Mouse (Mus musculus) embryonic facial prominence, embryonic 11.5 days (tissue): ENCODE measurements around the gene Gtf2i. TPM values are rescaled to one million over a fixed set of nuclear protein-coding genes. Genes with fewer than 3 reads are reported as not detected.

Experiments used
- ATAC-seq: fragments of 200-750 bp; cut with Nextera tagmentation; replicated peaks from 2 replicates; pipeline ENCODE4 v1.8.0; 2017; ENCODE audit warnings: low read depth; ENCODE audit not compliant: insufficient number of reproducible peaks, low FRiP score, low TSS enrichment
- DNase-seq: peaks from one replicate; pipeline ENCODE4 v3.0.0-alpha.2; 2015; ENCODE audit warnings: low spot score
- H3K27ac ChIP-seq: fragments of 300-500 bp; sonication (generic); replicated peaks from 2 replicates; pipeline ENCODE4 v1.5.1; 2014; ENCODE audit warnings: mild to moderate bottlenecking, low read depth, low read length, control low read depth
- H3K27me3 ChIP-seq: fragments of 300-500 bp; sonication (generic); 2 replicates; pipeline ENCODE4 v1.6.1; 2014; ENCODE audit warnings: mild to moderate bottlenecking, low read length, moderate library complexity, mixed read lengths; ENCODE audit not compliant: control insufficient read depth, insufficient read depth
- H3K36me3 ChIP-seq: fragments of 300-500 bp; sonication (generic); replicated peaks from 2 replicates; pipeline ENCODE4 v1.6.1; 2014; ENCODE audit warnings: low read depth, mild to moderate bottlenecking, low read length, moderate library complexity, mixed read lengths; ENCODE audit not compliant: control insufficient read depth, insufficient read depth
- H3K4me1 ChIP-seq: fragments of 300-500 bp; sonication (generic); 2 replicates; pipeline ENCODE4 v1.6.1; 2014; ENCODE audit warnings: low read length, mixed read lengths; ENCODE audit not compliant: control insufficient read depth, insufficient read depth
- H3K4me2 ChIP-seq: fragments of 300-500 bp; sonication (generic); 2 replicates; pipeline ENCODE4 v1.6.1; 2014; ENCODE audit warnings: low read depth, mild to moderate bottlenecking, control low read depth, low read length, moderate library complexity
- H3K4me3 ChIP-seq: fragments of 300-500 bp; sonication (generic); 2 replicates; pipeline ENCODE4 v1.5.1; 2014; ENCODE audit warnings: low read depth, low read length, control low read depth
- H3K9ac ChIP-seq: fragments of 300-500 bp; sonication (generic); replicated peaks from 2 replicates; pipeline ENCODE4 v1.6.1; 2014; ENCODE audit warnings: mild to moderate bottlenecking, control low read depth, low read length
- H3K9me3 ChIP-seq: fragments of 300-500 bp; sonication (generic); replicated peaks from 2 replicates; pipeline ENCODE4 v1.6.1; 2016; ENCODE audit warnings: mild to moderate bottlenecking, low read length, inconsistent platforms, mixed read lengths; ENCODE audit not compliant: control insufficient read depth
- WGBS: fragments of 180-500 bp; shearing (Covaris S2); extraction: QIAGEN DNeasy Blood & Tissue Kit; methylation state at CpG from one replicate; pipeline ENCODE4 v1.1.7; 2014; 5-methylcytosine and 5-hydroxymethylcytosine counted together
- polyA plus RNA-seq: library from polyadenylated mRNA; unstranded; fragments of >200 nt; fragmentation: Nextera tagmentation; extraction: Ambion mirVana; gene quantifications from 2 replicates; pipeline ENCODE4 v1.2.1, GENCODE M21; 2014

The Gtf2i gene
- polyA plus RNA-seq, 1 experiment from 2014 or later: 193 TPM

GRCm38 (mm10) chr5:134229391-134229790 lies 85.2 kb downstream of the Gtf2i start, which contains the start of gene Ncf1:
Gene Ncf1, minus strand, starts transcription at chr5:134229625.
- H3K4me1 ChIP-seq: peaks cover 3% of the 10 kb centered on the region; the same call in 1 of the 2 replicates
- no peak within 1 kb of the TSS; the same call in 1 of the 2 replicates for H3K9ac ChIP-seq
- 82% methylated on average over 7 of the region's 7 CpGs for WGBS
- DNase-seq: no peak
- no peak within 1 kb of the TSS for H3K4me2 ChIP-seq
- H3K4me3 ChIP-seq: no peak within 1 kb of the TSS
- no peak within 1 kb of the TSS for H3K27ac ChIP-seq
- H3K9me3 ChIP-seq: no peaks in the 10 kb centered on the region
- no peaks in the 10 kb centered on the region for H3K36me3 ChIP-seq
- ATAC-seq: no peak
- H3K27me3 ChIP-seq: no peaks in the 10 kb centered on the region

- no peak for ATAC-seq
- H3K27ac ChIP-seq: no peak overlapping the region
These were observed 86.3 kb downstream of the Gtf2i start for GRCm38 (mm10) chr5:134228249-134228638.

DNA sequence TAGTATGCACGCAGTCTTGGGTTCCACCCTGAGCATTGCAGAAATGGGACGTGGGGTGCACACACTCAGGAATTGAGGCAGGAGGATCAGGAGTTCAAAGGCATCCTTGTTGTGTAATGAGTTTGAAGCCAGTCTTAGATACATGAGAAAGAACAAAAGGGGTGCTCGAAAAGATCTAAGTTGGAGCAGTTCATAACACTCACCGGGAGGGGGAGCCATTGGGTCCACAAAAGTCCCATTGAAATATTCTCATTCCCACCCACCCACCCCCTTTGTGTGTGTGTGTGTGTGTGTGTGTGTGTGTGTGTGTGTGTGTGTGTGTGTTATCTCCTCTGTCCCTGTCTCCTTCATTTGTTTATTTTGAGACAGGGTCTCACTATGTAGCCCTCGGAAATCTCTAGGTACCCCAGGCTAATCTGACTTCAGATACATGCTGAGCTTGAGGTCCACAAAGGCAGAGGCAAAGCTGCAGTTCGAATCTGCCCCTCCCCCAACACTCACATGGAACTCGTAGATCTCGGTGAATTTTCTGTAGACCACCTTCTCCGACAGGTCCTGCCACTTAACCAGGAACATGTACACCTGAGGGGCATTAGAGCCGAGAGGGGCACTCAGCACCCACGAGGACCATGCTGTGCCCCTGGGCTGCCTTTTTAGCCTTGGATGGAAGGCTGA lies 86.8 kb downstream of the Gtf2i start:
- Histone ChIP-seq H3K36me3 (no peaks in the 10 kb centered on the region), H3K27me3 (no peaks in the 10 kb centered on the region), H3K9ac (no peak overlapping the region), H3K4me3 (no peak overlapping the region), H3K9me3 (no peaks in the 10 kb centered on the region), H3K4me2 (no peak overlapping the region), H3K27ac (no peak overlapping the region), H3K4me1 (peaks cover 3% of the 10 kb centered on the region; the same call in 1 of the 2 replicates)
- DNase-seq: peak; percentile 67
- no peak for ATAC-seq
- WGBS: 36% methylated on average over 11 of the region's 11 CpGs

More at GRCm38 (mm10) chr5:134228249-134228638, 86.3 kb downstream of the Gtf2i start:
- Histone ChIP-seq H3K9ac (no peak overlapping the region), H3K27me3 (no peaks in the 10 kb centered on the region), H3K9me3 (no peaks in the 10 kb centered on the region), H3K4me3 (no peak overlapping the region), H3K4me1 (peaks cover 3% of the 10 kb centered on the region; the same call in 1 of the 2 replicates), H3K4me2 (no peak overlapping the region), H3K36me3 (no peaks in the 10 kb centered on the region)
- no peak for DNase-seq
- 74% methylated on average over 6 of the region's 6 CpGs for WGBS

DNA sequence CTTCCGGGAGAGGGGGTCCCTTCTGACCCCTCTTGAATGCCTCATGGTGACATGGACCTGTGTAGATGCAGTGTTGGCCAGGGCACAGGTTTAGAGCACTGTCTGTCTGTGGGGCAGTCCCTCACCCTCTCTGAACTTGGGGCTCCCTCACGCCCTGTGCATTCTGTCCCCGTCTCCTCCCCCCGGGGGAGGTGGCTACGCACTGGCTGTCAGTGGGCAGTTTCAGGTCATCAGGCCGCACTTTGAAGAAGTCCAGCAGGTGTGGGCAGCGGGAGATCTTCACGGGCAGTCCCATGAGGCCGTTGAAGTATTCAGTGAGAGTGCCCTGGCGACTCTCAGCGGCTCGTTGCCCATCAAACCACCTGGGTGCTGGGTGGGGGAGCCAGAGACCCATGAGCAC lies 87.6 kb downstream of the Gtf2i start:
- Histone ChIP-seq H3K4me1 (peaks cover 5% of the 10 kb centered on the region; the same call in 1 of the 2 replicates), H3K9me3 (no peaks in the 10 kb centered on the region), H3K27ac (no peak overlapping the region), H3K4me3 (no peak overlapping the region), H3K27me3 (no peaks in the 10 kb centered on the region), H3K4me2 (no peak overlapping the region), H3K9ac (peak overlapping the region; percentile 6; the same call in 1 of the 2 replicates), H3K36me3 (no peaks in the 10 kb centered on the region)
- WGBS: 67% methylated on average over 12 of the region's 12 CpGs
- DNase-seq (no peak), ATAC-seq (0 out of 2 replicates have a peak, but pooled peaks have one; percentile 8)

- H3K9ac ChIP-seq: no peak overlapping the region
- no peak overlapping the region for H3K4me2 ChIP-seq
- no peaks in the 10 kb centered on the region for H3K27me3 ChIP-seq
- ATAC-seq: no peak
- no peak overlapping the region for H3K4me3 ChIP-seq
- DNase-seq: no peak
- WGBS: 74% methylated on average over 30 of the region's 30 CpGs
- H3K27ac ChIP-seq: no peak overlapping the region
- H3K9me3 ChIP-seq: no peaks in the 10 kb centered on the region
- peaks cover 6% of the 10 kb centered on the region; the same call in 1 of the 2 replicates for H3K4me1 ChIP-seq
- H3K36me3 ChIP-seq: no peaks in the 10 kb centered on the region
These were observed 89.3 kb downstream of the Gtf2i start for GRCm38 (mm10) chr5:134225110-134225901.

DNA sequence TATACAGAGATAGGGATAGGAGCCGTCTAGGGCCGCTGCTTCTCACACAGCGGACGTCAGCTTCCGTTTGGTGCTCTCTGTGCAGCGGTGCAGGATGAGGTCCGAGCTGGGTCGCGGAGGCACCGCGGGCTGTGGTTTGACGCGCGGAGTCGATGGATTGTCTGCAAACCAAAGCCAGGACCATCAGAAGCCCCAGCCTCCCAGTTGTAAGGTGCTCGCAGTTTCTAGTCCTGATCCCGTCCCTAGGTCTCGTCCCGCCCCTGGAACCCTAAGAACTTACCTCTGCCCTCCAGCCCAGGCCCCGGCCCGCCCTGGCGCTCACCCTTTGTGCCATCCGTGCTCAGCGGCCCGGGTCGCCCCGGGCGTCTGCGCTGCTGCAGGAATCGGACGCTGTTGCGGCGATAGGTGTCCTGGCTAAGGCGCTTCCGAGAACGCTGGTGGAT lies 92.8 kb downstream of the Gtf2i start:
- Histone ChIP-seq H3K27ac (no peak overlapping the region), H3K36me3 (no peaks in the 10 kb centered on the region), H3K4me1 (peaks cover 6% of the 10 kb centered on the region; the same call in 1 of the 2 replicates), H3K4me3 (peak overlapping the region; percentile 8), H3K27me3 (no peaks in the 10 kb centered on the region), H3K4me2 (peak overlapping the region; percentile 54), H3K9ac (peak overlapping the region; percentile 62), H3K9me3 (no peaks in the 10 kb centered on the region)
- ATAC-seq (no peak), DNase-seq (peak; percentile 41)
- 2% methylated on average over 36 of the region's 36 CpGs for WGBS

GRCm38 (mm10) chr5:134221278-134221677 lies 93.3 kb downstream of the Gtf2i start:
- Histone ChIP-seq H3K4me1 (0 out of 2 replicates have a peak, but pooled peaks cover 3% of the 10 kb centered on the region), H3K27me3 (no peaks in the 10 kb centered on the region), H3K9ac (peak overlapping the region; percentile 62), H3K4me2 (0 out of 2 replicates have a peak overlapping the region, but pooled peaks have one; percentile 54), H3K4me3 (no peak overlapping the region; the same call in 1 of the 2 replicates), H3K9me3 (no peaks in the 10 kb centered on the region), H3K27ac (no peak overlapping the region), H3K36me3 (no peaks in the 10 kb centered on the region)
- DNase-seq (no peak), ATAC-seq (no peak)
- 37% methylated on average over 4 of the region's 4 CpGs for WGBS
